Mouse (Mus musculus): Measurements from ENCODE around the gene Nudt5. TPM values are rescaled to one million over a fixed set of nuclear protein-coding genes. Genes with fewer than 3 reads are reported as not detected.

Gene Nudt5
- polyA plus RNA-seq, 1 experiment from 2014 or later: 120 TPM

- Histone ChIP-seq H3K36me3 (peaks cover 83% of the 10 kb centered on the region), H3K27me3 (ENCODE audit: low read depth, poor library complexity, severe bottlenecking) (no peaks in the 10 kb centered on the region), H3K4me3 (no peak overlapping the region), H3K4me1 (no peaks in the 10 kb centered on the region), H3K27ac (no peak overlapping the region), H3K9me3 (replicated peaks) (no peaks in the 10 kb centered on the region)
- 87% methylated on average over 5 of the region's 5 CpGs for WGBS
- DNase-seq (ENCODE audit: low spot score): no peak
These were observed 20.1 kb upstream of the Nudt5 start for GRCm38 (mm10) chr2:5824685-5825084.

DNA sequence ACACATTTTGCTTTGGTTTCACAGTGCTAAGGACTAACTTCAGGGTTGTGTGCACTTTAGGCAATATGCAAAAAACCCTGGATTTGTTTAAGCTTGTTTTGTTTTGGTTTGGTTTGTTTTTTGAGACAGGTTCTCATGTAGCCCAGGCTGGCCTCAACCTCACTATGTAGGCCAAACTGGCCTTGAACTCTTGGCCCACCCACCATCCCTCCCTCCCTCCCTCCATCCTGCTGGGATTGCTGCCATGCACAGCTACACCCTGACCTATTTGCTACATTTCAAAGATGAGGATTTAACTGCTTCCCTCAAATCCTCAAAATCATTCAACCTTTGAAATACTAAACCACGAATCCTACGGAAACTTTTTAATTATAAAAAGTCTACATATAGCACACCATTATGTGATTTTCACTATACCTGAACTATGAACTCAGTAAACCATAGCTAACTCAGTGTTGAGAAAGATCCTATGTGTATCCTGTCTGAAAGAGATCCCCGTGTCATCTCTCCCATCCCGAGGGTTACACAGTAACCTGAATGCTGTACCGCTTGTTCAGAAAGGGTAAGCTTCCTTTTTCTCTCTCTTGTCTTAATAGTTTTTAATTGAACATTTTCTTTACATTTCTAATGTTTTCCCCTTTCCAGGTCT lies 19.4 kb upstream of the Nudt5 start:
- DNase-seq (ENCODE audit: low spot score): no peak
- Histone ChIP-seq H3K27ac (no peak overlapping the region), H3K4me3 (no peak overlapping the region), H3K9me3 (replicated peaks) (no peaks in the 10 kb centered on the region), H3K27me3 (ENCODE audit: low read depth, poor library complexity, severe bottlenecking) (no peaks in the 10 kb centered on the region), H3K36me3 (peaks cover 82% of the 10 kb centered on the region), H3K4me1 (no peaks in the 10 kb centered on the region)
- WGBS: 96% methylated on average over 5 of the region's 5 CpGs

DNA sequence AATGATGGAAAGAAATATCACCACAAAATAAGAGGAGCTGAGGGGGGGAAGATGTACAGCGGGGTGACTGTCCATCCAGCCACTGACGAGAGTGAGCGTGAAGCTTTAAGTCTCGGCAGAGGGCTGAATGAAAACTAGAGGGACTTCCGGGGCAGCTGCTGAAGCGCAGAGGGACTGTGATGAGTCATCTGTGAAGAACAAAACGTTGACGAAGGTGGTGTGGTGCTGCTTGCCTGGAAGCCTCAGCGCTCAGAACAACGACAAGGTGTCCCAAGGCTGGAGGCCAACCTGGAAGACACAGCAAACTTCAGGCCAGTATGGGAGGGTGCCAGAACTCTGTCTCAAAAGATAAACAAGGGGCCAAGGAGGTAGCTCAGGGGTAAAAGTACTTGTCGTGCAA lies 4.0 kb upstream of the Nudt5 start:
- H3K36me3 ChIP-seq: peaks cover 65% of the 10 kb centered on the region
- H3K4me3 ChIP-seq: no peak overlapping the region
- DNase-seq (ENCODE audit: low spot score): no peak
- no peak overlapping the region for H3K27ac ChIP-seq
- peaks cover 3% of the 10 kb centered on the region; the same call in 1 of the 2 replicates for H3K9me3 ChIP-seq (replicated peaks)
- no peaks in the 10 kb centered on the region; the same call in 1 of the 2 replicates for H3K4me1 ChIP-seq
- H3K27me3 ChIP-seq (ENCODE audit: low read depth, poor library complexity, severe bottlenecking): no peaks in the 10 kb centered on the region
- 96% methylated on average over 11 of the region's 11 CpGs for WGBS

DNA sequence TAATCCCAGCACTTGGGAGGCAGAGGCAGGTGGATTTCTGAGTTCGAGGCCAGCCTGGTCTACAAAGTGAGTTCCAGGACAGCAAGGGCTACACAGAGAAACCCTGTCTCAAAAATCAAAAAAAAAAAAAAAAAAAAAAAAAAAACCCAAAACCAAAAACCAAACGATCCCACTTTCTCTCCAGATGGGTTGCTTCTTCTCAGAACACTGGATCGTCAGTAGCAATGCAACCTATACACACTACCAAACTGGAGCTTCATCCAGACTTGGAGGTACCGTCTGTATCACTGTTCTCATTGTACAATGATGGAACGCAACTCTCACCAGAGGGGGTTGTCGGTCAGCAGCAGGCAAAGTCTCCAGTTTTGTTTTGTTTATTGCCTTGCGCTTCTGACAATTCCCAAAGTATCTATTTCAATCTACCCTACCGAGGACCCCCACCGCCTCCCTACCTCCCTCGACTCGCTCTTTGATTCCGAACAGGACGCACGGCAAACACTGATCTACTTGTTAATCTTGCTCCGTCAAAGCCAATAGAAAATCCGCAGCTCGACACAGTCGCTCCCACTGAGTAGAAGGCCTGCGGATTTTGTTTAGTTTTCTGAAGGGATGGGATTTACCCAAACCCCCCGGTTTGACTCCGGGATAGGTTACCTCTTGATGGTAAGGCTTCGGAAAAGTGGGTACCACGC lies 492 bp upstream of the Nudt5 start:
- Histone ChIP-seq H3K27ac (peak overlapping the region; percentile 96), H3K9me3 (replicated peaks) (peaks cover 3% of the 10 kb centered on the region; the same call in 1 of the 2 replicates), H3K4me1 (peaks cover 11% of the 10 kb centered on the region), H3K4me3 (peak overlapping the region; percentile 88), H3K36me3 (peaks cover 45% of the 10 kb centered on the region), H3K27me3 (ENCODE audit: low read depth, poor library complexity, severe bottlenecking) (no peaks in the 10 kb centered on the region)
- WGBS: 4% methylated on average over 23 of the region's 23 CpGs
- no peak for DNase-seq (ENCODE audit: low spot score)

DNA sequence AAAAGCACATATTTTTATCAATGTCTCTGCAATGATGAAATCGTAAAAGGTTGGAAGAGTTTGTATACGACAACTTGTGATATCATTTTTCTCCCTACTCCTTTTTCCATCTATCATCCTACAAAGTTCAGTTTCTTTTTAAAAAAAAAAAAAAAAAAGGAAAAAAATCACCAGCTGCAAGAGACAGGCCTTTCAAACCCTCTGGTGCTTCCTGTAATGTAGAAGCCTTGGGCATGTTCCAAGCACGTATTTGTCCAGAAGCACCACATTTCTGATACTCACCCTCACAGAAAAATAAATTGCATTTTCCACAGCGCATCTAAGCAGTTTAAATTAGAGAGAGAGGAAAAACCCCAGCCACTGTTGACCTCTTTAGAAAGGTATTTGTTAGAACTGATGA lies 1.0 kb downstream of the Nudt5 start:
- Histone ChIP-seq H3K27ac (peak overlapping the region; percentile 96), H3K4me1 (peaks cover 11% of the 10 kb centered on the region), H3K9me3 (replicated peaks) (no peaks in the 10 kb centered on the region), H3K27me3 (ENCODE audit: low read depth, poor library complexity, severe bottlenecking) (no peaks in the 10 kb centered on the region), H3K36me3 (peaks cover 41% of the 10 kb centered on the region), H3K4me3 (peak overlapping the region; percentile 88)
- DNase-seq (ENCODE audit: low spot score): no peak
- WGBS: 51% methylated on average over 4 of the region's 4 CpGs

GRCm38 (mm10) chr2:5851116-5851515 lies 6.3 kb downstream of the Nudt5 start:
- DNase-seq (ENCODE audit: low spot score): no peak
- H3K9me3 ChIP-seq (replicated peaks): no peaks in the 10 kb centered on the region
- 94% methylated on average over 9 of the region's 9 CpGs for WGBS
- no peak overlapping the region for H3K27ac ChIP-seq
- peaks cover 61% of the 10 kb centered on the region for H3K36me3 ChIP-seq
- H3K27me3 ChIP-seq (ENCODE audit: low read depth, poor library complexity, severe bottlenecking): no peaks in the 10 kb centered on the region
- peaks cover 9% of the 10 kb centered on the region for H3K4me1 ChIP-seq
- no peak overlapping the region for H3K4me3 ChIP-seq

DNA sequence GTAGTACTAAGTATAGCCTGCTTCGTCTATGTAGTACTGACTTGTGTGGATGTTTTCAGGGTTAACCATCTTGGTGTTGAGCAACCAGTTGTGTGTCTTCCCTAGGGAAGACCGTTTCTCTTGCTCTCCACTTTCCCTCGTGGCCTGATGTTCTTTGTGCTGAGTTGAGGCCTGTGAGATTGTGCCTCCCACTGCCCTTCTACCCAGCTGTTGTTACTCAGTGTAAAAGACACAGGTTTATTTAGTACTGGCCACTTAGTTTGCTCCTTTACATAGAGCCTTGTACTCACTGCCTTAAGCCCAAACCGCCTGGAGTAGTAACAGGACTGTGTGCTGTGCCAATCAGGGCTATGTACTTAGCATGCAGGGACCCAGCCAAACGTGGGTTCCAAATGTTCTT lies 7.0 kb downstream of the Nudt5 start:
- Histone ChIP-seq H3K4me3 (no peak overlapping the region), H3K9me3 (replicated peaks) (no peaks in the 10 kb centered on the region), H3K27ac (no peak overlapping the region), H3K36me3 (peaks cover 68% of the 10 kb centered on the region), H3K4me1 (peaks cover 1% of the 10 kb centered on the region; the same call in 1 of the 2 replicates), H3K27me3 (ENCODE audit: low read depth, poor library complexity, severe bottlenecking) (no peaks in the 10 kb centered on the region)
- DNase-seq (ENCODE audit: low spot score): no peak
- 91% methylated on average over 5 of the region's 5 CpGs for WGBS

DNA sequence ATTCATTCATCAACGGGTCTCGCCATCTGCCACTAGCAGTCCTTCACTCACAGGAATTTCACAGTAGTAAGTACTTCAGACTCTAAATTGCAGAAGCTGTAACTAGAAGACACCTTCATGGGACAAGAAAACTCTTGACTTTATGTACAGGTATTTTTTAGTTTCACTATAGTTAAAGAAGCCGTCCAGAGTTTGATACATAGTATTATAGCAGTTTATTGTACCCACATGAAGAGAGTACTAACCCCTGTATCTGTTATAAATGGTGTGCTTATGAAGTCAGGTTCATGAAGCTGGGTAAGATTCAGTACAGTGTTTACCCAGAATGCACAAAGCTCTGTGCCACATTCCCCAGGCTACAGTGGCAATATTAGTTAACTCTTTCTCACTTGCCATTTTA lies 18.0 kb downstream of the Nudt5 start, which contains the start of gene Gm13199:
Gene Gm13199 (minus strand): TSS at position 101 of the 400 bp plus-strand sequence.
- H3K36me3 ChIP-seq: peaks cover 89% of the 10 kb centered on the region

GRCm38 (mm10) chr2:5867681-5868080 lies 22.9 kb downstream of the Nudt5 start:
- no peak overlapping the region for H3K4me3 ChIP-seq
- no peak for DNase-seq (ENCODE audit: low spot score)
- H3K27me3 ChIP-seq (ENCODE audit: low read depth, poor library complexity, severe bottlenecking): no peaks in the 10 kb centered on the region
- H3K27ac ChIP-seq: no peak overlapping the region
- WGBS: 93% methylated on average over 2 of the region's 2 CpGs
- no peaks in the 10 kb centered on the region for H3K4me1 ChIP-seq
- no peaks in the 10 kb centered on the region for H3K9me3 ChIP-seq (replicated peaks)
- peaks cover 86% of the 10 kb centered on the region for H3K36me3 ChIP-seq

More for the DNA sequence above, 18.0 kb downstream of the Nudt5 start, which contains the start of gene Gm13199:
- H3K4me3 ChIP-seq: no peak within 1 kb of the TSS
- H3K27me3 ChIP-seq (ENCODE audit: low read depth, poor library complexity, severe bottlenecking): no peaks in the 10 kb centered on the region
- no peaks in the 10 kb centered on the region for H3K4me1 ChIP-seq
- no peak within 1 kb of the TSS for H3K27ac ChIP-seq
- no peaks in the 10 kb centered on the region for H3K9me3 ChIP-seq (replicated peaks)
- no peak for DNase-seq (ENCODE audit: low spot score)
- WGBS: 96% methylated on average over 3 of the region's 3 CpGs

DNA sequence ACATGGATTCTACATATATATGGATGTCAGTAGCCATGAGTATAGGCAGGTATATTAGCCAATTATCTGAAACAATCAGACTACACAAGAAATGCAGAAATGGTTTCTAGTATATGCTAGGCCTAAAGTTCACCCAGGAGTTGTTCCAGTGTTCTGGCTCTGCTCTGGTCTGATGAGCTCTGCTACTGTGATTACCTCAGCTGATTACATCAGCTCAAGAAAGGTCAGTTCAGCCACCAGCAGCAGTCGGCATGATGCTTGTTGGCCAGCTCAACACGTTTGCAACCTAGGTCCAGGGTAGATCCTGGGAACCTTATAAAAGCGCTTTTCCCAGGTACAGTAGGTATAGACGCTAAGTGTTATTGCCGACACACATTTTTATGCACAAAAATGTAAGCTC lies 24.9 kb downstream of the Nudt5 start:
- Histone ChIP-seq H3K36me3 (peaks cover 88% of the 10 kb centered on the region), H3K27ac (no peak overlapping the region), H3K4me3 (no peak overlapping the region), H3K27me3 (ENCODE audit: low read depth, poor library complexity, severe bottlenecking) (no peaks in the 10 kb centered on the region), H3K9me3 (replicated peaks) (no peaks in the 10 kb centered on the region), H3K4me1 (no peaks in the 10 kb centered on the region)
- DNase-seq (ENCODE audit: low spot score): no peak
- WGBS: 93% methylated on average over 5 of the region's 5 CpGs

DNA sequence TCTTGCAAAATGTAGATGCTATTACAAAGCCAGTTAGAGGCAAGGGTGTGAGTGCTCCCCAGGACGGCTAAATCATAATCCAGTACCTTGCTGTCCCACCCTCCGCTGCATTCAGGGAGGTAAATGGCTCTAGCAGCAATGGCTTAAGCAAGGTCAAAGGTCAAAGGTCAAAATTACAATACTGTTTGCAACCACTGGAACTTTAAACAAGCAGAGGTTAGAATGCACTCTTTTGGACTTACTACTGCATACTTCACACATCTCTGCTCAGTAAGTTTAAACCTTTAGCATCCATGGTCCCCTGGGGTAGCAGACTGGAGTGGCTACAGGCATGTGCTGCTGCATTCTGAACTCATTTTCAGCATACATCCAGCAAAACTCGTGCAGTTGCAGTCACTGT lies 32.6 kb downstream of the Nudt5 start:
- WGBS: 88% methylated on average over 3 of the region's 3 CpGs
- H3K36me3 ChIP-seq: peaks cover 97% of the 10 kb centered on the region

DNA sequence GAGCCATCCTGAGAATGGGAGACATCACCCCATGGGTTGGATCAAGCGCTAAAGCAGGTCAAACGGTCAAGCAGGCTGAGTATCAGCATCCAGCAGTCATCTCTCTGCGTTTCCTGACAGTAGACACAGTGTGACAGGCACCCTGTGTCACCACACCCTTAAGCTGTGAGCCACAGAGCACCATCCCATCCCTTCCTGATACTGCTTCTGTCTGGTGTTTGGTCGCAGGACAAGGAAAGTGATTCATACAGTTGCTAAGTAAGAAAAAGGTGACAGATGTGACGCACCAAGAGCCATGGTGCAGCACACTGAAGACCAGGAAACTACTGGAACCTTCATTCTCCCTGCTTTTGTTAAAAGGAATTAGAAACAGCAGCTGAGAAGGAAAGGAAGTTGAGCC lies 44.0 kb downstream of the Nudt5 start:
- Histone ChIP-seq H3K36me3 (peaks cover 89% of the 10 kb centered on the region), H3K27ac (no peak overlapping the region), H3K9me3 (replicated peaks) (no peaks in the 10 kb centered on the region), H3K4me1 (no peaks in the 10 kb centered on the region), H3K27me3 (ENCODE audit: low read depth, poor library complexity, severe bottlenecking) (no peaks in the 10 kb centered on the region), H3K4me3 (no peak overlapping the region)
- no peak for DNase-seq (ENCODE audit: low spot score)
- 91% methylated on average over 5 of the region's 5 CpGs for WGBS

More for the DNA sequence above, 32.6 kb downstream of the Nudt5 start:
- no peaks in the 10 kb centered on the region for H3K4me1 ChIP-seq
- no peak overlapping the region for H3K4me3 ChIP-seq
- no peaks in the 10 kb centered on the region for H3K9me3 ChIP-seq (replicated peaks)
- DNase-seq (ENCODE audit: low spot score): no peak
- H3K27ac ChIP-seq: no peak overlapping the region
- no peaks in the 10 kb centered on the region for H3K27me3 ChIP-seq (ENCODE audit: low read depth, poor library complexity, severe bottlenecking)

DNA sequence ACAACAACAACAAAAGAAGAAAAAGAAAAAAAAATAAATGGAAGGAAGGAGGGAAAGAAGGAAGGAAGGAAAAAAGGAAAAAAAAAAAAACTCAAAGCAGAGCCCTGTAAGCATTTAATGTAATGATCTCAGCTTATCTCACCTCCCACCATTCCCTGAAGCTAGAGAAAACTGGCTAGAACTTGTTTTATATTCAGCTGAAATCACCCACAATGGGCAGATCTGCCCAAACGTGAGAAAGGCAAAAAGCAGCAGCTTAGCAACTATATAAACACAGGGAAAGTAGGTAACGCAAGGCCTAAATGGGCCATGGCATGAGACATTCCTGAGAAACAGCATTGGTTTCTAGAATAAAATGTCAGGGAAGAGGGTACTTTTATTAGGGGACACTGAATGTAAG lies 44.6 kb downstream of the Nudt5 start:
- 0 out of 2 replicates have a peak, but pooled peaks cover 3% of the 10 kb centered on the region for H3K4me1 ChIP-seq
- peaks cover 84% of the 10 kb centered on the region for H3K36me3 ChIP-seq
- no peaks in the 10 kb centered on the region for H3K27me3 ChIP-seq (ENCODE audit: low read depth, poor library complexity, severe bottlenecking)
- no peak overlapping the region for H3K27ac ChIP-seq
- WGBS: 77% methylated on average over 2 of the region's 2 CpGs
- H3K9me3 ChIP-seq (replicated peaks): no peaks in the 10 kb centered on the region
- DNase-seq (ENCODE audit: low spot score): no peak
- no peak overlapping the region for H3K4me3 ChIP-seq

Data from limb, embryonic 10.5 days (tissue).